Mouse (Mus musculus) heart, postnatal 0 days (tissue): Measurements from ENCODE around the gene Calm2.

ENCODE experiments used
- CTCF ChIP-seq: IDR thresholded peaks from 2 replicates; pipeline ENCODE4 v1.5.1; 2016; ENCODE audit warnings: antibody characterized with exemption, control low read depth, low read depth
- EP300 ChIP-seq: IDR thresholded peaks from 2 replicates; pipeline ENCODE4 v1.6.1; 2016; ENCODE audit warnings: antibody characterized with exemption, low read depth

DNA sequence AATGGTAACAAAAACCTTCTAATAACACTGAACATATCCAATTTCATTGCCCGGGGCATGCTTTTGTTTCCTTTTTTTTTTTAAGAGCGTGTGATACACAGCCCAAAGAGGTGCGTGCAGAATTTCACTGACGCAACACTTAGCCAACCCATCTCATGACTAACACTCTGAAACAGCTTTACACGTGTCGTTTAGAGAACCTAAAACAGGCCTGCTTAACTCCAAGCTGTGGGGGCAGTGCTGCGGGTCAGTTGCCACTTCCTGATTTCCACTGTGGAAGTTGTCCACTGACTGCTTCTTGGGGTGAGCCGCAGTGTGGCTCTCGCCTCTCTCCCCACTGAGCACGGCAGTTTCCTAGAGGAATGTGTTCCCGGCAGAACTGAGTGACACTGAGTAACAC lies 41.2 kb downstream of the Calm2 start:
- TF ChIP-seq CTCF (no peak), EP300 (no peak)
